Mouse (Mus musculus) left cerebral cortex, adult 8-10 months (tissue): ENCODE results near the gene Tmem39a. TPM values are rescaled to one million over a fixed set of nuclear protein-coding genes. Genes with fewer than 3 reads are reported as not detected.

ENCODE experiments used
- DNase-seq, 2 experiments: peaks; one replicate each; pipeline ENCODE4 v3.0.0; 2022; ENCODE audit warnings: low spot score in 2 of 2
- total RNA-seq, 4 experiments: library from RNA; stranded (reverse); gene quantifications; 2 replicates each; pipeline ENCODE4 v1.2.4; 2022

Gene Tmem39a
- total RNA-seq, 4 experiments from 2014 or later: 18.8 to 27.1 (median 22.8) TPM

DNA sequence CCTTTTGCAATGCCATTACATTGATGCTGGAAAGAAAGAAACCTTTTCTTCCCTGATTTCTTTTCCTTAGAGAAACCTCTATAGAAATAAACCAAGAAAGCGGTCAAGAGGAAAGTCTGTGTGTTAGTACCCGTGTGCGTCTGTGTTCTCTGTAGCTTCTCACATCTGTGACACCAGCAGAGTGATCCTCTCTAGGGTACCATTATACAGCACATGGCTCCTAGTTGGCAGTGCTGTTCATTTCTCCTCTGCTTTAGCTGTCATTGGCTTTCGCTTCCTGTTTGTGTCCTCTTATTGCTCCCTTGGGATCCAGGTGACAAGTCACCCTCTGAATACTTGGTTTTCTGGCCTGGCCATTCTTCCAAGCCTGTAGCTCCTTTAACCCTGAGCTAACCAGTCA lies 29.1 kb downstream of the Tmem39a start:
- no peak for DNase-seq

DNA sequence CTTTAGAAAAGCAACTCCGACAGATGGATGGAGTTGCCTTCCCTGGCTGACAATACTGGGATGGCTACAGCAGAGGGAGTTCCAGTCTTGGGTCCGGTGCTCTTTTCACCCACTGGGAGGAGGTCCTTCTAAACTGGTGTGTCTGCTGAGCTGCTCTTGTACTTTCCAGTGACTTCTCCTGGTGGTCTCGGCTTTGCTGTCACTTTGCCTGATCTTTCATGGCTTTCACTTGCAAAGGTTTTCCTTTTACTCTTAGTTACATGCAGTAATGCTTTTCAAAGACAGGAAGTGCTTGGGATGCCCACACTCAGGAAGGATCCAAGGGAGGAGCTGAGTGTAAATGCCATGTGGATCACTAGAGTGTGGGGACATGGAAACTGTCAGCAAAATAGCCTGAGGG lies 33.0 kb downstream of the Tmem39a start:
- DNase-seq: no peak

DNA sequence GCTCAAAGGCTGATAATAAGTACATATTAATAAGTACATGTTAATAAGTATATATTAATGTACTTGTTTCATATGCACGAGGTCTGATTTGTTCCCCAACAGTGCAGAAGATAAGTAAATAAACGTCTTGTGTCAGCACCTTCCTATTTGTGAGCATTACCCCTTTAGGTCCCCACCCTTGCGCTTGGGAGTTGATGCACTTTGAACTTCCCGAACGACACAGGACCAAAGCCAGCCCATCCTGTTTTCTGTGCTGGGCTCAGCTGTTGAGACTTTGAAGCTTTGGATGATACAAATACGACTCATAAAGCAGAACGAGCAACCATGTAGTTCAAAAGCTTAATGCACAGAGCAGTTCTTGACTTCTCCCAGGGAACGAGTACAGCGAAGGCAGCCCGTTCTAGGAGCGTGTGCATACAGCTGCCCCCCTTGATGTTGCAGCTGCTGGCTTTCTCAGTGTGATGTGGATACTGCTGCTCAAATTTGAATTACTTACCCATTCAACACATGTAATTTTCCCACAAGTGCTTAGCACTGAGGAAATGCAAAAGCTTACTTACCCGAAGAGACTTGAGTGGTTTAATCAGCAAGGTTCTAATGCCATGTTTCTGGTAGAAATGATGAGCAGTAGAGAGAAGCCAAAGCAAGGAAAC lies 33.7 kb downstream of the Tmem39a start:
- DNase-seq: no peak

DNA sequence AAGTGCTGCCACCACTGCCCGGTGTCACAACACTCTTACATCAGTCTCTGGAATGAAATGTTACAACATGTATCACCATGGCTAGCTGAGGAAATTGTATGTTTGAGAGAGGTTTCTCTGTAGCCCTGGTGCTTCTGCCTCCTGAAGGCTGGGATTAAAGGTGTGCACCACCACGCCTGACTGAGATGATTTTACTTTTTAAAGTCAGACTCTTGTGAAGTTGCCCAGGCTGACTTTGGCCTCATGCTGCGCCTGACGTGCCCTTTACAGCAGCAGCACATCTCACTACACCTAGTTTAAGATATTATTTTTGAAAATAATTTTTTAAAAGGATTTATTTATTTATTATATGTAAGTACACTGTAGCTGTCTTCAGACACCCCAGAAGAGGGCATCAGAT lies 34.4 kb downstream of the Tmem39a start:
- no peak for DNase-seq

DNA sequence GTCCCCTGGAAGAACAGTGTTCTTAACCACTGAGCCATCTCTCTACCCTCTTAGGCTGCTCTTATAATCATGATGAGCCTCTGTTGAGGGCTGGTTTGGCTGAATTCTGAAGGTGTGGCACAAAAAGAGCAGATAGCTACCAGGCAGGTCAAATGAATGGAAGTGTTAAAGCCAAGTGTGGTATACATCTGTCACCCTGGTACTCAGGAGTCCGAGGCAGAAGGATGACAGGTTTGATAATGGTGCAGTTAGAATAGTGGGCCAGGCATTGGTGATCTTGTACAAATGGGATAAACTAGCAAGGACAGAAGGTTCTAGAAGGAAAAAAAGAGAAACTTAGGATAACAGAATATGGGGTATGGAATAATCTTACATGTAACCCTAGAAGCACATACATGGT lies 35.9 kb downstream of the Tmem39a start:
- no peak for DNase-seq

DNA sequence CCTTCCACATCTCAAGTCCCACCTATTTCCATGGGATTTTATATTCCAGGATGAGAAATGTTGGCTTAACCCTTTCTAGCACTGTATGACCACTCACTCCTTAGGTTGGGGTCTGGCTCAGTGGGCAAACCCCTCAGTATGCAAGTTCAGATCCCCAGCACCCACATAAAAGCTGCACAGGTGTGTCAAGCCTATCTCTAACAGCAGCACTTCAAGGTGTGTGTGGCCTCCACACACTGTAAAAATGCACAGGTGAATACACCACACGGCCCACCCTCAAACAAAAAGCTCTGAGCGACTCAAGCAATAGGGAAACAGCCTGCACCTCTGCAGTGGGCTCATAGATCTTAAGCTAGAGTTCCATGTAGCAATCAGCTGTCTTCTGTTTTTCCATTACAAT lies 37.6 kb downstream of the Tmem39a start:
- no peak for DNase-seq

DNA sequence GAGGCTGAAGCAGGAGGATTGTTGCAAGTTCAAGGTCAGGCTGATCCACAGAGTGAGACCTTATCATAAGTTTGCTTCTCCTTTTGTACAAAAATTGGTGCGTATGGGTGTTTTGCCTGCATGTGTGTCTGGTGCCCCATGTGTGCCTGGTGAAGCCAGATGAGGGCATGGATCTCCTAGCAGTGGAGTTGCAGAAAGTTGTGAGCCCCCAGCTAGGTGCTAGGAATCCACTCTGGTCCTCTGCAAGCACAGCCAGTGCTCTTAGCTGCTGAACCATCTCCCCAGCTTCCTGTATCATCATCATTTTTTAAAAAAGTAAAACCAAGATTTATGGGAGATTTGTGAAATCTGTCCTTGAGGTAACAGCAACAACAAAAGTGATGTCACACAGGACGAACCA lies 38.2 kb downstream of the Tmem39a start:
- no peak for DNase-seq

DNA sequence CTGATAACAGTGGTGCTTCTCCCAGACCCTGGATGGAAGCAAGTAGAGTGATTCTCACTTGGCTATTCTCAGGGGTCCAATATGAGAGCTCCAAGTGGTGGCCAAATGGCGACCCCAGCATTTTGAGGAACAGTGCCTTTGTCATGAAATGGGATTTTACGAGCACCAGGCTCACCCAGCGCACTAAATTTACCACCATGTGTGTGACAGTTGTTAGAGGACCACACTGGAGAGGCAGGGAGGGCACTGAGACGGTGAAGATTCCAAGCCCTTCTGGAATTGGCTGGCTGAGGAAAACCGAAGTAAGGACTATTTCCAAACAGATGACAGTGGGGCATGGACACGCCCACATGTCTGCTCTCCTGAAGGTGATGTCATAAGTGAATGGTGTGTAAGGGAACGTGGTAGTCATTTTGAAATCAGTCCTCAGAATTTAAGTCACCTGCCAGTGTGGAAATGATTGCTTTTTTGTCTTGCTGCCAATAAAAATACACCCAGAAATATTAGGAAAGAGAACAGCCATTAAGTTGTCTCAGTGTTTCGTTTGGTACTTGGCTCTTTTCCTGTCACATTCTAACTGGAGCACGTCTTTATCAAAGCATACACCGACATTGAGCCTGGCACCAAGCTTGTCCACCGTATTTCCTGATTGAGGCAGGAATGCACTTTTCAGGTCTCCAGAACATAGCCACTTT lies 40.6 kb downstream of the Tmem39a start:
- no peak for DNase-seq

DNA sequence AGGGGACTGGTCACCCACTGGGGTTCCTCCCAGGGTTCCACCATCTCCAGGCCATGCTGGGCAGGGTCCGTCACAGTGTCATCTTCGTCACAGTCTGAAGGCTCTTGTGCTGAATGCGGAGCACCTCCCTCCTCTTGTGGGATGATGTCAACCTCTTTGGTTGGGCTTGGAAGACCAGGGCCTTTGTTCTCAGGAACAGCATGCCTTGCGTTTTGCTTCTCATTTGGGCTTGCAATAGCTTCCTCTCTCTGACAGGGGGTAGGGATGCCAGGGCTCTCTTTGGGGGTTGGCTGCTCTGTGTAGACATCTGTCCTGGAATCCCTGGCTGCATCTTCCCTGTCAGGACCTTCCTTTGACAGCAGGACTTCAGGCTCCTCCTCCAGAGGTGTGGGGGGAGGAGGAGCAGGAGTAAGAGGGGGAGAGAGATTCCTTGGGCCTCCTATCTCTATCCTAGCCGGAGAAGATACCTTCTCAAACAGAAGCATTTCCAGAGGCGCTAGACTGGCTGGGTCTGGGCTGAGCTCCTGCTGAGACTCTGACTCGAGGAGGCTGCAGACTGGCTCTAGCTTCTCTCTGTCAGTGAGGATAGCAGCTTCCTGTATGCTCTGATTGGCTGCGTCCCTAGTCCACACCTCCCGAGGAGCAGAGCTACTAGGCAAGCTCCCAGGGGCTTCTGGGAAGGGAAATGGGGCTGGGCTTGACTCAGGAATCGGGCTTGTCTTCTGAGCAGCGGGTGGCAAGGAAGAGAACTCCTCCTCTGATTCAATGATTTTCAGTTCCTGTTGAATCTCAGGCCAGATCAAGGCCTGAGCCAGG lies 44.7 kb downstream of the Tmem39a start:
- peak; percentile 15 to 42 for DNase-seq

DNA sequence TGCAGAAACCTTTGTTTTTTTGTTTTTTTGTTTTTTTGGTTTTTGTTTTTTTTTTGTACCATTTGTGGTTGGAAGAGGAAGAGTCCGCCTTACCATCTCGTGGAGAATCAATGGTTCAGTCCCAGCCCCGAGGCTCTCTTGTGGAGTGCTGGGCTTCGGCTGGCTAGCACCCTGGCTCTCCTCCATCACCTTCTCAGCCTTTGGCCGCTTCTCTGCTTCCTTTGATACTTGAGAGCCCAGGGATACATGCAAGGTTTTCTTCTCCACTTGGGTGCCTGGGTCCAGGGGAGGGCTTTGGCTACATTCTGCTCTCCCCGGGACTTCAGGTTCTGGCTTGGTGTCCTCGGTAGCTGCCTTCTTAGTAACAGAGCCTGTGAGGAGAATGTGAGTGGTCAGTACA lies 48.0 kb downstream of the Tmem39a start:
- no peak for DNase-seq

DNA sequence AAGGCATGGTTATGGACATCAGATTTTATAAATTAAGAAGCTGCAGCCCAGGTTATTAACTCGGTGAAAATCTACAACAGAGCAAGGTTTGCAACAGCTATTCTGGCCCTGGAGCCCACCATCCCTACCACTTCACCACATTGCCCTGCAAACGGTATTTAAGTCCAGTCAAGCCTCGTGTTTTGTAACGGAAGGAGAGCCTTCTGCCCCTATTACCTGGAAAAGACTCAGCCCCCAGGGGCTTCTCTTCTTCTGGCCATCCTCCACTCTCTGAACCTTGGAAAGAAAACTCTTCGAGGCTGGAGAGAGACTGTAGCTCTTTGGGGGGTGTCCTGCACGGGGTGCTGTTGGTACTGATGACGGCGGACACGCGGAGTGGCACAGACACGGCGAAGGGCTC lies 50.2 kb downstream of the Tmem39a start:
- no peak for DNase-seq

DNA sequence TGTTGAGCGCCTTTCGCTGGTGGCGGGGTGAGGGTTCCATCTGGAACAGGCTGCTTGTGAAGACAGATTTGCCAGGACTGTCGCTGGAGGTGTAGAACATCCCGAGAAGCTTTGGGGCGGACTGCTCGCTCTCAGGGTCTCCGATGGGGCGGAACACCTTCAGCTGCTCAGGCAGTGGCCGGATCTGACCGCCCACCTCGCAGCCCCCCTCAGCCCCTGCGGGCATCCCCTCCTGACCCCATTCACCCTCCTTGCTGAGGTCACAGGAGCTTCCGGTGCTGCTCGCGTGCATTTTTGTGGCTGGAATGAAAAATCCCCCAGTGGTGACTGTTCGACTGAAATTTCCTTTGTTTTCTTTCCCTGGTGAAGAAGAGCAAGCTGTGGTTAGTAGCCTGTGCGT lies 50.6 kb downstream of the Tmem39a start:
- no peak for DNase-seq

DNA sequence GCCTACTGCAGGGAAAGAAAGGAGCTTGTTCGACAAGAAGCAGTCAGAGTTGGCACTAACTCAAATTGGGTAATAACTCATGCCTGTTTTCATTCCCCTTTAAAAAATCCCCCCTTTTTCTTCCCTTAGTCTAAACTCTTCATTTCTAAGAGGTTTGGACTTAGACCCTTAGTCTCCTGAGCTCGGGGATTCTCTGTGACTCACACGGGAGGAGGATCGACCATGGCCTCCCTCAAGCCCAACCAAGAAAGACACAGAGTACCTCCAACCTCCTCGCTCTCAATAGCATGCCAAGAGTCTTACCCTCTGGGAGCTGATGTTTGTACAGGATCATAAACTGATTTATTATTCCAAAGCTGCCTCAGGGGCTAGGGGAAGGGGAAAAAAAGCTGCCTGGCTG lies 54.1 kb downstream of the Tmem39a start:
- no peak for DNase-seq

DNA sequence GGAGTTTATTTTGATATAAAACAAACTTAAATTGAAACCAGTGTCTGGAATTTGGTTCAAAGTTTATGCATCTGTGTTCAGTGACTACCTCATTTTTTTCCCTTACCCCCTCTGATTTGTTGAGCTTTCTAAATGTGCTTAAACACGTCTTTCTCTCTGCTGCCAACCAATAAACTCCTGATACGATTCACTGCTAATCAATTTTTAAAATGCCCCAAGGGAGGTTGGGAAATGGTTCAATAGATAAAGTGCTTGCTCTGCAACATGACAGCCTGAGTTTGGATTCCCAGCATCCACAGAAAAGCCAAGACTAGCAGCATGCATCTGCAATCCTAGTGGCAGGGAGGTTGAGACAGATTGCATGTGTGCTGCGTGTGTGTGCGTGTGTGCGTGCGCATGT lies 55.1 kb downstream of the Tmem39a start:
- no peak for DNase-seq

DNA sequence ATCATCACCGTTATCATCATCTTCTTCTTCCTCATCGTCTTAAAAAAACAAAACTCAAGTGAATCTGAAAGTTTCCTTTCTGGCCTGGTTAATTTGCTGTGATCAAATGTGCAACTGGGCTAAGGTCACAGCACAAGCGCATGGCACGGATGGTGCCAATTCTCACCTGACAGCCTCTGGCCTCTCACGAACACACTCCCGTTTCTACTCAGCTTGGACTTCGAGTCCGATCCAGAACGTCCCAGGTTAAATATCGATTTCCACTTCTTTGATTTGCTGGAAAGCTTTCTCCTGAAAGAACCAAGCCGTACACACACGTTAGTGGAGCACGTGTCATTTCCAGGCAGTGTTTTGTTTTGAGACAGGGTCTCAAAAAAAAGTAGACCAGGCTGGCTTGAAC lies 59.5 kb downstream of the Tmem39a start:
- no peak for DNase-seq

DNA sequence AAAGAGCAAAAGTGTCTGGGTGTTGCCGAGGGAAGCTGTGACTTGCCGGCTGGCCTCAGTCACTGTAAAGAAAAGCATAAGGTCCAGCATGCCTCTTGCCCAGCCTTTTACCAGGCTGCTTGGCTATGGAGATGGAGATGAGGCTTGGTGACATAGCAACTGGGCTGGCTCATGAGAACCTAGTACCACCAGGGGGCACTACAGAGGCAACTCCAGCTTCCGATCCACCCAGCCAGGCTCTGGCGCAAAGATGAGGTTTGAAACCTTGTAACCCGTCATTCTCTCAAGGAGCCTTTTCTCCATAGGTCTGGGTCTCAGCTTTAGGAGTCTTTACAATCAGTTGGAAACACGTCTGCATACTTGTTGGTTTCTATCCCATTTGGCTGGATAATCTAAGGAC lies 60.6 kb downstream of the Tmem39a start:
- DNase-seq: peak; percentile 50 to 51

DNA sequence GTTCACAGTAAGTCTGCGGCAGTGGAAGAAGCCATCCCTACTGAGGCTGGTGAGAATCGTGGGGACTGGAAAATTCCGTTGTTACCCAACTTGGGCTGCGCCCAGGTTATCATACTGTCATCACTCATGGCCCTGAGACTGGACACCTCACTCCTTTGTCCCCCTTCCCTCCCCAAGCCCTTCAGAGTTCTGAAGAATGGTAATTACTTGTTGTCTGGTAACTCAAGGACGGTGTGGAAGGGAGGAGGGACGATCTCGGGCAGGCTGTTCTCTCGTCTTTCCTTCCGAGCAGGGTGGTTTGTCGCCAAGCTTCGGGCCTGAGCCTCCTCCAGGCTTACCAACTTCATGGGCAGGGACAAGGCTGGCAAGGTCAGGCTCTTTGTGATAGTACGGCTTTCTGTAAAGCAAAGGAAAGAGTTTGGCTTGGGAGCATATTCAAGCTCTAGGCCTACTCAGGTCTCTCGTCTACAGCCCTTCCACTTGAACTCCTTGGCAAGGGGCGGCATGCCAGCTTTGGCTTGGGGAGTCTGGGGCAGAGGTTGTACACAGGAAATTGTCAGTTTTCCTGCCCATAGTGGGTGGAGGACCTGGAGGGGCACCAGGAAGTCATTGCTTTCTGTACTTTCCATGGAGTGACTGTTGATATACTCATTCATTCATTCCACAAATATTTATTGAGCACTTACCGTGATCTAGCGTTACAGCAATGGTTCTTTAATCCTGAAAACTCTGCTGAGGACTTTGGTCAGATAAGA lies 62.4 kb downstream of the Tmem39a start:
- DNase-seq: no peak

DNA sequence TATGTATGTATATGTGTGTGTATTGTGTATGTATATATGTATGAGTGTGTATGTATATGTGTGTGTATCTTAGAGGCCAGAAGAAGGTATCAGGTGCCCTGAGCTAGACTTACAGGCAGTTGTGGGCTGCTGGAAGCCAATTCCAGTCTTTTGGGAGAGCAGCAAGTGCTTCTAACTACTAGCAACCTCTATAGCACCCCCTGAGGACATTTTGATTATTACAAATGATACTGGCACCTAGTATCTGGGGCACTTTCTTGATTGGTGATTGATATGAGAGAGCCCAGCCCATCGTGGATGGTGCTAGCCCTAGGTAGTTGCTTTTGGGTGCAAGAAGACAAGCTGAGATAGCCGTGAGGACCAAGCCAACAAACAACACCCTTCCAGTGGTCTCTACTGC lies 63.8 kb downstream of the Tmem39a start:
- DNase-seq: no peak

DNA sequence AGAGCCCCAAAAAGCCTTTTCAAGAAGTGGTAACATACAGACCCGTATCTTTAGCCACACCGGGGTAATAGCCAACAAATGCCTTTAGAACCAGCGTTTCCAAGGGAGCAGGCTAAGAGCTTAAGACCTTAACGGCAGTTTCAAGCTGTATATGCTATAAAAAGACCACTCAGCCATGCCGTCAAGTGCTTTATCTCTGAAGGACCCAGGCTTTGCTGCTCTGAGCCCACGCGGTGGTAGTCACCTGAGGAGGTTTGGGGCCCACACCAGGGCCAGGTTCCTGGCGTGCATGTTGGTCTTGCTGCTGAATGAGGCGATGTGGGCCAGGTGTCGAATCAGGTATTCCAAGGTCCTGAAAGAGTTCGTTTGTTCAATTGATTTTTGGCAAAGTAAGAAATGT lies 65.8 kb downstream of the Tmem39a start:
- DNase-seq: no peak

DNA sequence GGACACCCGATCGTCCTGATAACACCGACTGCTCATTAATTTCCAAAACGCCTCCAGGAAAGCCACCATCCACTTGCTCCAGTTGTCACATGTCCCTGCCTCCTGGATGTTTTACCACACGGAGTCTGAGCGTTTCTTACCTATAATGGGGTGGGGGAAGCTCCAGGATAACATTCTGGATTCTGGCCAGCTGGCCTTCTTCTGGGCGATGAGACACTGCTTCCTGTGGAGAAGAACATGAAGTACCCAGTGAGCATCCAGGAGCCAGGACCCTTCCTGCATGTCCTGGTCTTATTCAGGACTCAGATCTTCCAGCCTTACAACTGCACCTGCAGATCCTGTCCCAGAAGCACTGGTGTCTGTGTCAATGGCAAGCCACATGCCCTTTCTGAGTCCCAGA lies 66.9 kb downstream of the Tmem39a start:
- no peak for DNase-seq

DNA sequence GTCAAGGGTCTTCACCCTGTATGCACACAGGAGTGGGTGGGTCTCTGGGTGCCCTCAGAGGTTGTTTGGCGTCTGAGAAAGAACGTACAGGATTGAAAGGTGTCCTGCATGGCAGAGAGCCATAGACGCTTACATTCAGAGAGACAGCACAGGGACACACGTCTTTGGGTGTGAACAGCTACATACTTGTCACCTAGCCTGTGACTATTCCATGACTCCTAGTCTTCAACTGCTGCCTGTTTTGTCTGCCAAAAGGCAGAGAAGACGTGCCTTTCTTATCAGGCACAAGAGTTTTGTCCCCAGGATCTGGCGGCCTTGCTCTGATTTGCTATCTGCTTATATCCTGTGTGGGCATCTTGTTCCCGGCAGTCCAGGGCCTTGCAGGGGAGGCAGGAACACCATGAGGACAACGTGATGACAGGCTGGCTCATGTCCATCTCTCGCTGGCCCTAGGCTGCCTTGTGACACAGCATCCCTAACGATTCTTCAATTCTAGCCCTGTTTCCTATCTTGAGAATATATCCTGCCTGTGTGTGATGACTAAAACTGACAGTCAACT lies 67.4 kb downstream of the Tmem39a start:
- no peak for DNase-seq

DNA sequence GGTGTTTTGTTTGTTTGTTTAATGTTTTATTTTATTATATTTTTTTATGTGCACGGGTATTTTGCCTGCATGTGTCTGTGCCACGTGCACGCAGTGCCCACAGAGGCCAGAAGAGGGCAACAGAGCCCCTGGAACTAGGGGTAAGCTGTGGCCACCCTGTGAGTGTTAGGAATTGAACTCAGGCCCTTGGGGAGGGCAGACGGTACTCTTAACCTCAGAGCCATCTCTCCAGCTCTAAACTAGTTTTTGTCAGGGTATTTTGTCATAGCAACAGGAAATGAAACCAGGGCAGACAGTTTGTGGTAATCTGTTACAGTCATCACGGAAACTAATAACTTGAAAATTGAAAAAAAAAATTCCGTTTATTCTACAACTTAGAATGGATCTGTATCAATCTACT lies 73.6 kb downstream of the Tmem39a start:
- peak in 1 of 2 experiments; percentile 57 for DNase-seq
